In genomic region chr17:68841097-68841891, GRCm38 (mm10) we compare ENCODE assay signal across 8 mouse cellular contexts. TPM values are rescaled to one million over a fixed set of nuclear protein-coding genes. Genes with fewer than 3 reads are reported as not detected.
DNase-seq lines count a peak whose midpoint lies in the region; ATAC-seq and TF ChIP-seq lines count a peak whose summit lies in the region.

No protein-coding gene starts in this region.

- no peak for TF ChIP-seq POLR2A in spleen, adult 2 months (IDR thresholded peaks at IDR 0.05; ENCODE audit: low read depth, low read length)
- no peak for TF ChIP-seq POLR2A in lung, adult 2 months (IDR thresholded peaks at IDR 0.05; ENCODE audit: borderline replicate concordance, extremely low read depth, low read depth, low read length)
- TF ChIP-seq POLR2A in thymus, adult 2 months (IDR thresholded peaks at IDR 0.05; ENCODE audit: control insufficient read depth, extremely low read depth, insufficient read depth, low read length, poor library complexity): no peak

- H3K27me3 ChIP-seq in spleen, adult 2 months (ENCODE audit: control insufficient read depth, insufficient read depth, low read length): peaks cover 11% of the 10 kb centered on the region
- H3K27me3 ChIP-seq in forebrain, embryonic 14.5 days (replicated peaks; ENCODE audit: control insufficient read depth, insufficient read depth, low read length): peaks cover 13% of the 10 kb centered on the region; the same call in 1 of the 2 replicates
- peaks cover 6% of the 10 kb centered on the region; the same call in 1 of the 2 replicates for H3K27me3 ChIP-seq in thymus, adult 2 months (ENCODE audit: control insufficient read depth, insufficient read depth, low read length)

- H3K4me1 ChIP-seq in spleen, adult 2 months (ENCODE audit: control insufficient read depth, insufficient read depth, insufficient read length): peaks cover 2% of the 10 kb centered on the region; the same call in 1 of the 2 replicates
- H3K4me1 ChIP-seq in forebrain, embryonic 14.5 days (ENCODE audit: control insufficient read depth, insufficient read depth, low read length): peaks cover 12% of the 10 kb centered on the region; the same call in 1 of the 2 replicates
- peaks cover 5% of the 10 kb centered on the region; the same call in 1 of the 2 replicates for H3K4me1 ChIP-seq in lung, adult 2 months (ENCODE audit: control insufficient read depth, insufficient read depth, low read length)
- no peaks in the 10 kb centered on the region for H3K4me1 ChIP-seq in thymus, adult 2 months (replicated peaks; ENCODE audit: control insufficient read depth, insufficient read depth, low read length)

- no peak for DNase-seq in spleen, adult 2 months (ENCODE audit: low read depth in 1 of 2, low spot score in 2 of 2)
- DNase-seq in spleen, postnatal 14 days (ENCODE audit: low spot score in 2 of 2): no peak
- DNase-seq in forebrain, embryonic 14.5 days (ENCODE audit: low spot score): peak; percentile 71
- DNase-seq in heart, postnatal 10 days: peak; percentile 27 to 49
- DNase-seq in kidney, postnatal 36 days: peak; percentile 46 to 80
- DNase-seq in lung, adult 2 months: peak; percentile 38
- peak; percentile 34 for DNase-seq in ovary, postnatal 14 days (ENCODE audit: low spot score)
- no peak for DNase-seq in thymus, adult 2 months

- H3K36me3 ChIP-seq in spleen, adult 2 months (ENCODE audit: control insufficient read depth, insufficient read depth, low read length): no peaks in the 10 kb centered on the region
- no peaks in the 10 kb centered on the region for H3K36me3 ChIP-seq in forebrain, embryonic 14.5 days (ENCODE audit: control insufficient read depth, insufficient read depth, low read length)
- no peaks in the 10 kb centered on the region for H3K36me3 ChIP-seq in thymus, adult 2 months (ENCODE audit: control insufficient read depth, insufficient read depth, low read length)

- H3K9ac ChIP-seq in forebrain, embryonic 14.5 days (ENCODE audit: low read length): peak overlapping the region; percentile 66

- H3K4me2 ChIP-seq in forebrain, embryonic 14.5 days (ENCODE audit: low read length): peak overlapping the region; percentile 96

- WGBS in spleen, adult 2 months: 3% methylated on average over 71 of the region's 75 CpGs
- WGBS in forebrain, embryonic 14.5 days: under 1% methylated on average over 74 of the region's 75 CpGs
- under 1% methylated on average over 75 of the region's 75 CpGs for whole genome bisulfite sequencing in lung, adult 2 months
- WGBS in thymus, adult 2 months: 3% methylated on average over 75 of the region's 75 CpGs

- no peak for TF ChIP-seq CTCF in spleen, adult 2 months (IDR thresholded peaks at IDR 0.05; ENCODE audit: extremely low read depth, insufficient read depth, insufficient read length, insufficient replicate concordance)
- no peak for TF ChIP-seq CTCF in lung, adult 2 months (IDR thresholded peaks at IDR 0.05; ENCODE audit: insufficient read depth, low read length)
- TF ChIP-seq CTCF in thymus, adult 2 months (IDR thresholded peaks at IDR 0.05; ENCODE audit: borderline replicate concordance, control insufficient read depth, extremely low read depth, insufficient read depth, low read length, poor library complexity): no peak

- no peaks in the 10 kb centered on the region for H3K9me3 ChIP-seq in forebrain, embryonic 14.5 days (replicated peaks; ENCODE audit: control insufficient read depth, low read length)

- peak overlapping the region; percentile 4 for H3K4me3 ChIP-seq in spleen, adult 2 months (ENCODE audit: extremely low read depth, insufficient read depth, insufficient read length)
- H3K4me3 ChIP-seq in forebrain, embryonic 14.5 days (ENCODE audit: low read depth, low read length): peak overlapping the region; percentile 51
- H3K4me3 ChIP-seq in lung, adult 2 months (replicated peaks; ENCODE audit: extremely low read depth, low read depth, low read length): peak overlapping the region; percentile 39
- no peak overlapping the region for H3K4me3 ChIP-seq in thymus, adult 2 months (ENCODE audit: control insufficient read depth, insufficient read depth, low read length)

- intact Hi-C loops in heart, postnatal 10 days (cut with DNase I): loop anchor here (10.0 kb wide), 1 partner anchor 976 kb away; no protein-coding TSS in a partner anchor

- no peak overlapping the region for H3K27ac ChIP-seq in spleen, adult 2 months (ENCODE audit: insufficient read depth, low read length)
- no peak overlapping the region for H3K27ac ChIP-seq in forebrain, embryonic 14.5 days (ENCODE audit: low read depth, low read length)
- no peak overlapping the region for H3K27ac ChIP-seq in thymus, adult 2 months (ENCODE audit: control insufficient read depth, insufficient read depth, low read length)

- ATAC-seq in forebrain, embryonic 14.5 days: peak; percentile 70

RNA-seq across cellular contexts. Expression of gene Tmem200c, which starts 14.9 kb away (rescaled TPM):
- 0.04 and 0.06 TPM in 2 replicates for polyA plus RNA-seq in spleen, adult 2 months (2012; rRNA removed)
- 1.0 and 2.0 TPM in 2 replicates for polyA plus RNA-seq in forebrain, embryonic 14.5 days (2014; fragmentation: Nextera tagmentation; extraction: Ambion mirVana)
- total RNA-seq in heart, postnatal 10 days (2021): under 1 TPM; 0.14 to 0.15 TPM
- polyA plus RNA-seq in lung, adult 2 months (2012; rRNA removed): 0.05 and 0.12 TPM in 2 replicates
- polyA plus RNA-seq in thymus, adult 2 months (2012; rRNA removed): 0.15 TPM in 2 replicates

Comparison
In these comparisons a context has a peak if more than half of its experiments do, and no peak if none do; other contexts are left out.
1. DNase-seq: peak in forebrain, embryonic 14.5 days (single experiment), heart, postnatal 10 days (2 of 2), kidney, postnatal 36 days (2 of 2), lung, adult 2 months (single experiment) and ovary, postnatal 14 days (single experiment); none in spleen, adult 2 months (0 of 2), spleen, postnatal 14 days (0 of 2) and thymus, adult 2 months (single experiment).